Mouse (Mus musculus) granulocyte monocyte progenitor cell, adult 5-6 weeks (primary cell): ENCODE data around the gene Olfr433. TPM values are rescaled to one million over a fixed set of nuclear protein-coding genes. Genes with fewer than 3 reads are reported as not detected.

ENCODE experiments used
- ATAC-seq: replicated peaks from 2 replicates; pipeline ENCODE4 v1.8.0; 2016; ENCODE audit warnings: mild to moderate bottlenecking, moderate TSS enrichment, inconsistent platforms; ENCODE audit not compliant: poor library complexity, severe bottlenecking
- total RNA-seq, 2 experiments: library from RNA; stranded (forward) in 1 of 2; stranded (reverse) in 1 of 2; fragments of 200-712, 200-1000 nt in 1 of 2; fragments of >200 nt in 1 of 2; fragmentation: Nextera tagmentation in 1 of 2; gene quantifications; 2 replicates each; pipeline ENCODE4 v1.2.3; 2014 to 2017

Gene Olfr433
- total RNA-seq (2014; fragmentation: Nextera tagmentation): 0.41 TPM in 1 of 2 replicates, not detected in the other
- not detected in 2 replicates for total RNA-seq (2017)

DNA sequence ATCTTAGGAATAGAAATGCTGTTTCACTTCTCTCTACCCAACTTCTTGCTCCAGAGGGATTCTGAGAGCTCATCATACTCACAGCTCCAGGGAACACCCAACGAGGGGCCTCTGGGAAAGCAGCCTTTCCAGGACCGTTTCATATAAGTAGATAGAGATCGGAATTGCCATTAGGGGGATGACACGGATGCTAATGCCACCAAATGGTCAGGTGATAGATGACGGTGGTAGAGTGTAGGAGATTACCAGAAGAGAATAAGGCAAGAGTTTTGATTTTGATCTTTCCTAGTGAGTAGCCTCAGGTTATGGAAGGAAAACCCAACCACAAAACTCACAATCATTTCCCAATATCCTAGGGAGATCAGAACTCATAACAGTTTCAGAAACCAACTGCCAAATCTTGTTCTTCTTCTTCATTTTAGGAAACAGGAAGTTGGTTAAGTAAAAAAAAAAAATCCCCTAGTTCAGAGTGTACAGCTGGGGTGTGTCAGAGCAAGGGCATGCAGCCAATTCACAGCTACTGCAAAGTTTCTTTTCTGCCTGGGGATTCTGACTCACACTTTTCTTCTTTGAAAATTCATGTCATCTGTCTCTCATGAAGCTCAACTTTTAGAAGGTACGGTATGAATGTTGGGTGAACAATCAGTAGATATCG lies at the start of gene Olfr433:
TSS of gene Olfr433 (plus strand) at position 183 of the 655 bp plus-strand sequence.
- ATAC-seq: peak; percentile 73

DNA sequence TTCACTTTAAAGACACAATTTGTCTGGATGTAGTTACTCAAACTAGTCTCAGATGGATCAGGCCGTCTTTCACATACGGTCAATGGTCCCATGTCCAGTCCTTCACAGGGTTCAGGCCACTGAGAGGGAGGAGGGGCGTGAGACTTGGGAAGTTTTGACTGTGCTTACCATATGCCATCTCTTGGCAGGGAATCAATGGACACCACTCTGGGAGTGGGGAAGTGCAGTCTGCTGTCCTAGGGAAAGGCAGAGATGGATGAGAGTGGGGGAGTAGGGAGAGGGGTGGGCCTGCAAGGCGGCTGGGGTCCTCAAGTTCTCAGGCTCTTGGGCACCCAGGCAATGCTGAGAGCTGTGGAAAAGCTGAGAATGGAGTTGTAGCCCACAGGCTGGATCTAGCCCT lies 45.5 kb upstream of the Olfr433 start:
- no peak for ATAC-seq

DNA sequence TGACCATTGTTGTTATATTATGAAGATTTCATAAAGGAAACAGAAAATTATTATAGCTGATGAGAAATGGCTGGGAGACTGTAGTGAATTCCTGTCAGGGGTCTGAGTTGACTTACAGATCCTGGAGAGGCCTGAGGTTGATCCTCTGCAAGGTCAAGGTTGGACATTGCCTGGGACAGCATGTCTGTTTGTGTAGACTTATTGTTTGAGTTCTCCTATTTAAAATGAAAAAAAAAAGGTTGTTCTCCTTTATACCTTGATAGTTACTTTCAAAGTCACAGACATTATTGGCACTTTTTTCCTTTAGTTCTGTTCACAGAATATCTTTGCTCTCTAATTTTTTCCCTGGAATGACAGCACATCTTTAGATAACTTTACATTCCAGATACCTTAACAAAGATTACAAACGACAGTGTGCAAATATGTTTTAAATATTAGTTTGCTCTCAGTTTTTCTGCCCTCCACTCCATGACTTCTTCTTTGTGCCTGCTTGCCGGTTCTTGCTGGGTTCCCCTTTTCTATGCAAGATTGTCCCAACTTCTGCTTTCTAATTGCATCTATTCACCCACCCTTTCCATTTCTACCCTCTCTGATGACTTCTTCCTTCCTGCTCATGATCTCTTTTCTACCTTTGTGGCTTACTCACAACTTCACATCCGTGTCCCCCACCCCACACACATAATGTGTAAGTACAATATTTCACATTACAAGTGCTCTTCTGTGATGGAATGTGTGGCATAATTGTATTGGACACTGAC lies 36.0 kb upstream of the Olfr433 start:
- ATAC-seq: peak; percentile 95

DNA sequence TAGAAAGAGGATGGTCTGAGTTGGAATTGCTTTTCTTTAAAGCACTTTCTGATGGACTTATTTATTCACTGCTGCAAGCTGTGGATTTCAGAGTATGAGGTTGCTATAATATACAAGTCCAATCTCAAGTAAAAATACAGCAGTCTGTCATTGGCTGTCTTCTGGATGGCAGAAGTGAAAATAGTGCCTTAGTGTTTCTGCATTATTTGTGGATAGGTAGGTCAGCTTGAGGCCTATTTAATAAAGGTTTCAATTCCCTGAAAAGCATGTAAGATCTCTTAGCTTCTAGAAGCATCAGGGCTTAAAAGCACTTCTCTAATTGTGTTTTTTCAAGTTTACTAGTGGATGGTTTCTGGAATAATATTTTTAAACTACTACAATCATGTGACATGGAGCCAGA lies 33.5 kb upstream of the Olfr433 start:
- peak; percentile 65 for ATAC-seq

DNA sequence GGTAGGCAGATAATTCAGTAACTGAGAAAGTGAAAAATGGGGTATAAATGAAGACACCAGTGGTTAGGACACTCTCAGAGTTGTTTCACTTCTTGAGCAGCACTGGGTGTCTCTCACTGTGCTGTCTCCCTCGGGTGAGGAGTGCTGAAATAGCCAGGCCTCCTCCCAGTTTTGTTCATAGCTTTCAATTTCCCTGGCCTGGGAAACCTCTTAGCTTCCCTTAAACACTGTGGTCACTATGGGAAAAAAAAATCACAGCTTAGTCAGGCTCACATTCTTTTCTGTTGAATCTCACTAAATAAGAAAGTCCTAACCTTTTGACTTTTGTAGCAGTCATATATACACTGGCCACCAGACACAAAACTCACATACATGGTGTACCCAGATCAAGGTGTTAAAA lies 8.8 kb upstream of the Olfr433 start, which contains the start of gene Ifi205:
TSS of gene Ifi205 (minus strand) at position 113 of the 400 bp plus-strand sequence.
- peak; percentile 40 for ATAC-seq

DNA sequence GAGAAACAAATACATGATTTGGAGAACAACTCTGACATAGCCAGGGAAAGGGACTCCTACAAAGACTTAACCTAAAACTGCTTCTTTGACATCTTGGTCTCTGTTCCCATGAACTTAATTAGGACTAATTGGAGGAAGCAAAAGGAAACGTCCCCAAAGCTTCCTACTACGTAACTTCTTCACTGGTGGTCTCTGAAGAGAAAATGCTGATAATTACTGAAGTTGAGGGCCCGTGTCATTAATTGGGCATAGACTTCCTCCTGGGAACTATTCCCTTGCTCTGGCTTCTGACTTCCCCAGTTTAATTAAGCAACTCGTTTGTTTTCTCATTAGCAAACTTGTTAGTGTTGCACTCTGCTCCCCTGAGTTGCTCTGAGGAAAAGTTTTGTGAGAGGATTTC lies 4.7 kb upstream of the Olfr433 start:
- no peak for ATAC-seq

DNA sequence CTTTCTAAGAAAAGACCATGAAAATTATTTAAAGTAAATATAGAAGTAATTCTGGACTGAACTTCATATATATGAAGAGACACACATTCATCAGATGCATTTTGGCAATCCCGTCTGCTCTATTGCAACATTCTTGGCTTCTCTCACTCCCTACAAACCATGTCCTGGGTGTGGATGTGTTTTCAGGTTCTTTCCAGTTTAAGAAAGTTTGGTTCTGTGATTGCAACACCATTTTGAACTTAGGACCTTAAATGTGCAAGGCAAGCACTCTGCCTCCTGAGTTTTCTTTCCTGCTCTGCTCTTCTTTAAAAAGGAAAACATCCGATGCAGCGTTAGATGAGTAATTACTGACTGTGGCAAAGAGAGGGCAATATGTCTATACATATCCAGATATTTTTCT lies 2.0 kb upstream of the Olfr433 start:
- peak; percentile 18; the same call in 1 of the 2 replicates for ATAC-seq

DNA sequence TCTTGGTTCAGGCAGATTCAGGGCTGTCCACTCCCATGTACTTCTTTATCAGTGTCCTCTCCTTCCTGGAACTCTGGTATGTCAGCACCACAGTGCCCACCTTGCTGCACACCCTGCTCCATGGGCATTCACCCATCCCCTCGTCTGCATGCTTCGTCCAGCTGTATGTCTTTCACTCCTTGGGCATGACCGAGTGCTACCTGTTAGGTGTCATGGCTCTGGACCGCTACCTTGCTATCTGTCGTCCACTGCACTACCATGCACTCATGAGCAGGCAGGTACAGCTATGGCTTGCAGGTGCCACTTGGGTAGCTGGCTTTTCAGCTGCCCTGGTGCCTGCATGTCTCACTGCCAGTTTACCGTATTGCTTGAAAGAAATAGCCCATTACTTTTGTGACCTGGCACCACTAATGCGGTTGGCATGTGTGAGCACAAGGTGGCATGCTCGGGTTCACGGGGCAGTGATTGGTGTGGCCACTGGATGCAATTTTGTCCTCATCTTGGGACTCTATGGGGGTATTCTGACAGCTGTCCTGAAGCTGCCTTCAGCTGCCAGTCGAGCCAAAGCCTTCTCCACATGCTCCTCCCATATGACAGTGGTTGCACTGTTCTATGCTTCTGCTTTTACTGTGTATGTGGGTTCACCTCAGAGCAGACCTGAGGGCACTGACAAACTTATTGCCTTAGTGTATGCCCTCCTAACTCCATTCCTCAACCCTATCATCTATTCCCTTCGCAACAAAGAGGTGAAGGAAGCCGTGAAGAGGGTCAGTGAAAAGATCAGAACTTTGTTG lies 1.8 kb downstream of the Olfr433 start:
- peak; percentile 71 for ATAC-seq

DNA sequence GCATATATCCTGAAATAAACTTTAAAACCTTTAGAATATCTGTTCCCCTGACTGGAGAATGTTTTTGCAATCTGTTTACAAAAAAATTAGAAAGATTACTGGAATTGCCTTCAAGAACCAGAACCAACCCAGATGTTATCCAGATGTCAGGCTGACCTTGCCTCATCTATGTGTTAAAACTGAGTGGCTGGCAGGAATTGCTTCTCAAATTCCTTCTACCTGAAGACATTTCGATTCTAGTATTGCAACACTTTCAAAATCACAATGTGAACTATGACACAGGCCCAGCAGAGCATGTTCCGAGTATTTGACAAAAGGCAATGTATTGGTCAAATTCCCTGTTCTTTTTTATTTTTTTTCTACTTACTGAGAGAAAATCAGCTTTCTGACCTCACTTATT lies 3.9 kb downstream of the Olfr433 start:
- no peak for ATAC-seq

DNA sequence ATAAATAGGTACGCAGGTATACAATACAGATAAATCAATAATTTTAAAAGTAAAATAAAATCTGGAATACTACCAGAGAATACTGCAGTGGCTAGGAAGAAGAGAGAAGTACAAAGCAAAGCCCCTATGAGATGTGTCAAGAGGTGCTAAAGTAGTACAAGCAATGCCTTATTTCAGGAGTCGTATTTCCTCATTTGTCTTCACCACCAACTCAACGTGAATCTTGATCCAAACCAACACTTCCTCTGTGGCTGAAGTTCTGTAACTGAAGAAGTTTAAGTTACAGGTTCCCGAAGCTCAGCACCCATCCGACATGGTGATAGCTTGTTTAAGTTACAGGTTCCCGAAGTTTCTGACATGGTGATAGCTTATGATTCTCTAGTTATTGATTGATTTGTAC lies 7.7 kb downstream of the Olfr433 start:
- ATAC-seq: peak; percentile 75

DNA sequence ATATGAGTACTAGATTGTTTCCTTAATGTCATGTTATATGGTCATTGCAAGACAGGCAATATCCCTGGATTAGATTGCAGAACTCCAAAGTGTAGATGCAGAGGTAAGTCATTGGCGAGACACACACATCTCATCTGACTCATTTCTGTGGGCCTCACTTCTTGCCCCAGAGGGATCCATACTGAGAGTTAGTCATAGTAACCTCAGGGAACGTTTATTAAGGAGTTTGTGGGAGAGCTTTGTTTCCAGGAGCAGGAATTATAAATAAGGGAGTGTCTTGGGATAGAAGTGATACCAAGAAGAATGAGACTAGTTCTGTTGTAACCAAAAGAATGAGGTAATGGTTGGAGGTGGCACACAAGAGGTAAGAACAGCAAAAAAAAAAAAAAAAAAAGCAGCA lies 8.4 kb downstream of the Olfr433 start, which contains the start of gene Olfr432:
TSS of gene Olfr432 (plus strand) at position 313 of the 400 bp plus-strand sequence.
- ATAC-seq: no peak

DNA sequence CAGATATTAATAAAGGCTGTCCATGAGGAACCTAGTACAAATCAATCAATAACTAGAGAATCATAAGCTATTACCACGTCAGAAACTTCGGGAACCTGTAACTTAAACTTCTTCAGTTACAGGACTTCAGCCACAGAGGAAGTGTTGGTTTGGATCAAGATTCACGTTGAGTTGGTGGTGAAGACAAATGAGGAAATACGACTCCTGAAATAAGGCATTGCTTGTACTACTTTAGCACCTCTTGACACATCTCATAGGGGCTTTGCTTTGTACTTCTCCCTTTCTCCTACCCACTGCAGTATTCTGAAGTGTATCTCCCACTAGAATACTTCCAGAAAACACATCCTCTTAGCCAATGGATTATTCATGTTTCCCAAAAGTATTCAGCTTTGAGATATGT lies 8.9 kb downstream of the Olfr433 start:
- peak; percentile 77 for ATAC-seq

DNA sequence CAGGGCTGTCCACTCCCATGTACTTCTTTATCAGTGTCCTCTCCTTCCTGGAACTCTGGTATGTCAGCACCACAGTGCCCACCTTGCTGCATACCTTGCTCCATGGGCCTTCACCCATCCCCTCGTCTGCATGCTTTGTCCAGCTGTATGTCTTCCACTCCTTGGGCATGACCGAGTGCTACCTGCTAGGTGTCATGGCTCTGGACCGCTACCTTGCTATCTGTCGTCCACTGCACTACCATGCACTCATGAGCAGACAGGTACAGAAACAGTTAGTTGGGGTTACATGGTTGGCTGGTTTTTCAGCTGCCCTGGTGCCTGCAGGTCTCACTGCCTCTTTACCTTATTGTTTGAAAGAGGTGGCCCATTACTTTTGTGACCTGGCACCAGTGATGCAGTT lies 10.0 kb downstream of the Olfr433 start:
- ATAC-seq: no peak

DNA sequence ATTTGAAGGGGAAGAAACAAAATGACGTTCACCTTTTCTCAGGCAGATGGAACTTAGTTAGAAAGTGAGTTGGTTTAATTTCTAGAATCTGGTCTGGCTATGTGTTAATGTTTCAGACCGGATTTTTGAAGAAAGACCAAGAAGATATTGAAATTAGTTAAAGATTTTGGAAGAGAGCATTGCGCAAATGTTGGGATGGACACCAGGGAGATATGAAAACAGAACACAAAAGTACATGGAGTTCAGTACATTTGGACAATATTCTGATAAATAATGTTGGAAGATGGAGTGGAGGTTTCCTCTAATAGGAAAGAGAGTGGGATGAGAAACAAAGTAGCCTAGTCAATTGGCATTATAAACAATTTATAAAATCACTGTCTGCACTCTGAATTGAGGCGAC lies 11.0 kb downstream of the Olfr433 start:
- ATAC-seq: no peak

DNA sequence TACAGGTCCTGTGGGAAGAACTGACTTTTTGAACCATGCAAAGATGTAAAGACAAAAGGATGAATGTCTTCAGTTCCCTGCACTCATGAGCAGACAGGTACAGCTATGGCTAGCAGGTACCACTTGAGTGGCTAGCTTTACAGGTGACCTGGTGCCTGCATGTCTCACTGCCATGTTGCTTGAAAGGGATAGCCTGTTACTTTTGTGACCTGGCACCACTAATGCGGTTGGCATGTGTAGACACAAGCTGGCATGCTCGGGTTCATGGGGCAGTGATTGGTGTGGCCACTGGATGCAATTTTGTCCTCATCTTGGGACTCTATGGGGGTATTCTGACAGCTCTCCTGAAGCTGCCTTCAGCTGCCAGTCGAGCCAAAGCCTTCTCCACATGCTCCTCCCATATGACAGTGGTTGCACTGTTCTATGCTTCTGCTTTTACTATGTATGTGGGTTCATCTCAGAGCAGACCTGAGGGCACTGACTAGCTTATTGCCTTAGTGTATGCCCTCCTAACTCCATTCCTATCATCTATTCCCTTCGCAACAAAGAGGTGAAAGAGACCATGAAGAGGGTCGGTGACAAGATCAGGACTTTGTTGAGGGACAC lies 11.5 kb downstream of the Olfr433 start:
- ATAC-seq: peak; percentile 44

DNA sequence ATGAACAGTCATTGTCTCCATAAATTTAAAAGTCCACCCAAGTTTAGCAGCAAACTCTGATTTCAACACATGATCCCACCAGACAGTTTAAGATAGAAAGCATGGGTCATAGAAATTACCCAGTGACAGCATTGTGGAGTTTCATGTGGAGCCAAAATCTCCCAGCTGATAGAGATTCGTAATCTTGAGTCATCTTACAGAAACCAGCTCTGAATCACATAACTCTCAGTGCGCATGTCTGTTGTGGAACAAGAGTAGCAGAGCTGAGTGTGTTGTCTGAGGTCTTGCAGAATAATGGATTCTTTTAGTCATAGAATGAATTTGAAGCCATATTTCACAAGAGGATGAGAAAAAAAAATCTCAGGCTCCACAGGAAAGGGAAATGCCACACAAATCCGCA lies 12.5 kb downstream of the Olfr433 start:
- peak; percentile 45 for ATAC-seq

DNA sequence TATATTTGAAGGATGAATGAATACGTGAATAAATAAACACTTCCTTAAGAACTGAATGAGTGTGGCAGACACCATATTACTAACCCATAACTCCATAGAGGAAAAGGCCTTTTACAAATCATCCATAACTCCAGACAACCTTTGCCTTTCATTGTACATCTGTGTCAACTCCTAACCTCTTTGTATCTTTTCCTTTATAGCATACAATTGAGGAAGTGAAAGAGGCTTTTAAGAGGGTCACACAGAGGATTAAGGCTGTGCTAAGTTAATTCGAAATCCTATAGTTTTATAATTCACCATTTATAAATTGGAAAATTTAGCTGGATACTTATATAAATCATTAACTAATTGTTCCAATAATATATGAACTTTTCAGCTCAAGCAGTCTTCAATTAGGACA lies 14.7 kb downstream of the Olfr433 start:
- ATAC-seq: peak; percentile 64

DNA sequence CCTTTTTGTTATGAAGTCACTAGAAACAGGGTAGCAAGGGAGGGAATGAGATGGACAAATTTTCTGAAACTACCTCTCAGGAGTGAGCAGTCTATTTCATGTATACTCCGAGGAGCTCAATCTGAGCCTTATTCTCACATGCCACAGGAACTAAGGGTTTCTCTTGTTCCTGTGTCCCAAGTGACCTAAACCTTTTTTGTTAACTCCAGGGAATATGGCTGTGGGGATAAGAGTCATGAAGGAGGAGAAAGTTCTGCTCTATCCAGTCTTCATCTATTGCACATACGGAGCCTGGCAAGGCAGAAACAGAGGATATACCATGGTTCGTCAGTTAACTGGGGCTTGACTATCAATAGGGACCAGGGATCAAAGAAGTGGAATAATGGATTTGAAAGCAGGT lies 25.8 kb downstream of the Olfr433 start, which contains the start of gene Olfr430:
TSS of gene Olfr430 (plus strand) at position 301 of the 400 bp plus-strand sequence.
- ATAC-seq: no peak

DNA sequence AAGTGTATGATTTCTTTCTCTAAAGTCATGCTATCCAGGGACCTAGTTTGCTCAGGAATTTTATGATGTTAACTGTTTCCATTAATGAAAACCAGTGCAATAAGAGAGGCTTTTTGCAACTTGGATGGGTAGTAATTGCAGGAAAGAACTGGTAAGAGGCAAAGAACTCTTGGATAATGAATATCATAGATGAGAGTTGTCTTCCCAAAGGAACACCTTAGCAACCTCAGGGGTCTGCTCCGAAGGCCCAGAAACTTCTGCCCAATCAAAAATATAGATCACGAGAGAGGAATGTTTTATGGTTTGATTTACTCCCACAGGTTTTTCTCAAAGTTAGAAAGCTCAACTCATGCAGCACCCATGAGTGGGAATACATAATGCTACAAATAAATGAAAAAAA lies 43.5 kb downstream of the Olfr433 start, which contains the start of gene Olfr429:
TSS of gene Olfr429 (plus strand) at position 301 of the 400 bp plus-strand sequence.
- no peak for ATAC-seq
